Mouse (Mus musculus): ENCODE measurements at regions not wholly inside any gene's neighbourhood (a gene's known extent, or its start where the extent isn't known, plus 50 kb on each side); places are given as distances from the start of the nearest gene placed in this dataset.

- no peak for ATAC-seq (ENCODE audit: extremely low read depth, insufficient number of reproducible peaks, low FRiP score, poor library complexity, severe bottlenecking)
- H3K36me3 ChIP-seq (replicated peaks), result no peaks in the 10 kb centered on the region
- DNase-seq (ENCODE audit: low spot score), result no peak
- TF ChIP-seq CTCF (IDR thresholded peaks at IDR 0.05; ENCODE audit: low read depth, low read length), result no peak
- no peak for TF ChIP-seq GATA1 (IDR thresholded peaks at IDR 0.05; ENCODE audit: borderline replicate concordance, low read length)
- no peak for TF ChIP-seq GATA2 (IDR thresholded peaks at IDR 0.05; ENCODE audit: borderline replicate concordance, low read depth, low read length)
- no peak for TF ChIP-seq POLR2AphosphoS5 (IDR thresholded peaks at IDR 0.05; ENCODE audit: insufficient replicate concordance, low read depth, low read length)
- no peak for TF ChIP-seq TAL1 (conservative IDR thresholded peaks at IDR 0.05; ENCODE audit: low read depth, low read length)
- no peaks in the 10 kb centered on the region for H3K27me3 ChIP-seq (ENCODE audit: insufficient read depth, low read length)
- no peaks in the 10 kb centered on the region for H3K4me1 ChIP-seq (ENCODE audit: insufficient read depth, low read depth, low read length)
- peaks cover 7% of the 10 kb centered on the region for H3K9me3 ChIP-seq (replicated peaks)
- H3K4me3 ChIP-seq (ENCODE audit: low read depth, low read length), result no peak overlapping the region
These were observed 314.7 kb upstream of the 2610001J05Rik start for GRCm38 (mm10) chr6:14185921-14186420.

- H3K4me3 ChIP-seq (ENCODE audit: low read depth, low read length), result no peak overlapping the region
- no peaks in the 10 kb centered on the region for H3K9me3 ChIP-seq (replicated peaks)
- TF ChIP-seq GATA1 (IDR thresholded peaks at IDR 0.05; ENCODE audit: borderline replicate concordance, low read length), result no peak
- no peak for TF ChIP-seq CTCF (IDR thresholded peaks at IDR 0.05; ENCODE audit: low read depth, low read length)
- TF ChIP-seq POLR2AphosphoS5 (IDR thresholded peaks at IDR 0.05; ENCODE audit: insufficient replicate concordance, low read depth, low read length), result no peak
- TF ChIP-seq GATA2 (IDR thresholded peaks at IDR 0.05; ENCODE audit: borderline replicate concordance, low read depth, low read length), result no peak
- TF ChIP-seq TAL1 (conservative IDR thresholded peaks at IDR 0.05; ENCODE audit: low read depth, low read length), result no peak
- ATAC-seq (ENCODE audit: extremely low read depth, insufficient number of reproducible peaks, low FRiP score, poor library complexity, severe bottlenecking), result no peak
- no peaks in the 10 kb centered on the region for H3K27me3 ChIP-seq (ENCODE audit: insufficient read depth, low read length)
- no peaks in the 10 kb centered on the region for H3K36me3 ChIP-seq (replicated peaks)
- no peaks in the 10 kb centered on the region for H3K4me1 ChIP-seq (ENCODE audit: insufficient read depth, low read depth, low read length)
- DNase-seq (ENCODE audit: low spot score), result no peak
These were observed 276.1 kb upstream of the 2610001J05Rik start for GRCm38 (mm10) chr6:14147370-14147769.

- H3K4me3 ChIP-seq (ENCODE audit: low read depth, low read length), result no peak overlapping the region
- ATAC-seq (ENCODE audit: extremely low read depth, insufficient number of reproducible peaks, low FRiP score, poor library complexity, severe bottlenecking) (no peak), DNase-seq (ENCODE audit: low spot score) (no peak)
- H3K9me3 ChIP-seq (replicated peaks), result no peaks in the 10 kb centered on the region
- H3K4me1 ChIP-seq (ENCODE audit: insufficient read depth, low read depth, low read length), result no peaks in the 10 kb centered on the region
- H3K27me3 ChIP-seq (ENCODE audit: insufficient read depth, low read length), result no peaks in the 10 kb centered on the region
- no peak for TF ChIP-seq POLR2AphosphoS5 (IDR thresholded peaks at IDR 0.05; ENCODE audit: insufficient replicate concordance, low read depth, low read length)
- no peak for TF ChIP-seq TAL1 (conservative IDR thresholded peaks at IDR 0.05; ENCODE audit: low read depth, low read length)
- no peak for TF ChIP-seq CTCF (IDR thresholded peaks at IDR 0.05; ENCODE audit: low read depth, low read length)
- no peak for TF ChIP-seq GATA2 (IDR thresholded peaks at IDR 0.05; ENCODE audit: borderline replicate concordance, low read depth, low read length)
- TF ChIP-seq GATA1 (IDR thresholded peaks at IDR 0.05; ENCODE audit: borderline replicate concordance, low read length), result no peak
- no peaks in the 10 kb centered on the region for H3K36me3 ChIP-seq (replicated peaks)
These were observed 275.1 kb upstream of the 2610001J05Rik start for GRCm38 (mm10) chr6:14146394-14146793.

GRCm38 (mm10) chr6:14142107-14142751, 270.9 kb upstream of the 2610001J05Rik start:
- TF ChIP-seq POLR2AphosphoS5 (IDR thresholded peaks at IDR 0.05; ENCODE audit: insufficient replicate concordance, low read depth, low read length) (no peak), GATA1 (IDR thresholded peaks at IDR 0.05; ENCODE audit: borderline replicate concordance, low read length) (no peak)
- DNase-seq (ENCODE audit: low spot score), result no peak
- no peaks in the 10 kb centered on the region for H3K4me1 ChIP-seq (ENCODE audit: insufficient read depth, low read depth, low read length)
- H3K27me3 ChIP-seq (ENCODE audit: insufficient read depth, low read length), result no peaks in the 10 kb centered on the region
- H3K36me3 ChIP-seq (replicated peaks), result no peaks in the 10 kb centered on the region
- H3K4me3 ChIP-seq (ENCODE audit: low read depth, low read length), result no peak overlapping the region
- ATAC-seq (ENCODE audit: extremely low read depth, insufficient number of reproducible peaks, low FRiP score, poor library complexity, severe bottlenecking), result no peak
- H3K9me3 ChIP-seq (replicated peaks), result no peaks in the 10 kb centered on the region

- no peaks in the 10 kb centered on the region for H3K36me3 ChIP-seq (replicated peaks)
- no peak for DNase-seq (ENCODE audit: low spot score)
- no peaks in the 10 kb centered on the region for H3K4me1 ChIP-seq (ENCODE audit: insufficient read depth, low read depth, low read length)
- H3K27me3 ChIP-seq (ENCODE audit: insufficient read depth, low read length), result no peaks in the 10 kb centered on the region
- ATAC-seq (ENCODE audit: extremely low read depth, insufficient number of reproducible peaks, low FRiP score, poor library complexity, severe bottlenecking), result no peak
- H3K4me3 ChIP-seq (ENCODE audit: low read depth, low read length), result no peak overlapping the region
- no peak for TF ChIP-seq TAL1 (conservative IDR thresholded peaks at IDR 0.05; ENCODE audit: low read depth, low read length)
- TF ChIP-seq CTCF (IDR thresholded peaks at IDR 0.05; ENCODE audit: low read depth, low read length), result no peak
- TF ChIP-seq GATA1 (IDR thresholded peaks at IDR 0.05; ENCODE audit: borderline replicate concordance, low read length), result no peak
- TF ChIP-seq GATA2 (IDR thresholded peaks at IDR 0.05; ENCODE audit: borderline replicate concordance, low read depth, low read length), result no peak
- TF ChIP-seq POLR2AphosphoS5 (IDR thresholded peaks at IDR 0.05; ENCODE audit: insufficient replicate concordance, low read depth, low read length), result no peak
- H3K9me3 ChIP-seq (replicated peaks), result no peaks in the 10 kb centered on the region
These were observed 259.2 kb upstream of the 2610001J05Rik start for GRCm38 (mm10) chr6:14130392-14131144.

GRCm38 (mm10) chr6:14129394-14129793, 258.1 kb upstream of the 2610001J05Rik start:
- DNase-seq (ENCODE audit: low spot score) (no peak), ATAC-seq (ENCODE audit: extremely low read depth, insufficient number of reproducible peaks, low FRiP score, poor library complexity, severe bottlenecking) (no peak)
- no peaks in the 10 kb centered on the region for H3K4me1 ChIP-seq (ENCODE audit: insufficient read depth, low read depth, low read length)
- no peaks in the 10 kb centered on the region for H3K27me3 ChIP-seq (ENCODE audit: insufficient read depth, low read length)
- H3K36me3 ChIP-seq (replicated peaks), result no peaks in the 10 kb centered on the region
- TF ChIP-seq GATA1 (IDR thresholded peaks at IDR 0.05; ENCODE audit: borderline replicate concordance, low read length) (no peak), CTCF (IDR thresholded peaks at IDR 0.05; ENCODE audit: low read depth, low read length) (no peak), POLR2AphosphoS5 (IDR thresholded peaks at IDR 0.05; ENCODE audit: insufficient replicate concordance, low read depth, low read length) (no peak), GATA2 (IDR thresholded peaks at IDR 0.05; ENCODE audit: borderline replicate concordance, low read depth, low read length) (no peak), TAL1 (conservative IDR thresholded peaks at IDR 0.05; ENCODE audit: low read depth, low read length) (no peak)
- H3K9me3 ChIP-seq (replicated peaks), result no peaks in the 10 kb centered on the region
- no peak overlapping the region for H3K4me3 ChIP-seq (ENCODE audit: low read depth, low read length)
